Mouse (Mus musculus): Measurements from ENCODE around the gene Plcb1.

DNA sequence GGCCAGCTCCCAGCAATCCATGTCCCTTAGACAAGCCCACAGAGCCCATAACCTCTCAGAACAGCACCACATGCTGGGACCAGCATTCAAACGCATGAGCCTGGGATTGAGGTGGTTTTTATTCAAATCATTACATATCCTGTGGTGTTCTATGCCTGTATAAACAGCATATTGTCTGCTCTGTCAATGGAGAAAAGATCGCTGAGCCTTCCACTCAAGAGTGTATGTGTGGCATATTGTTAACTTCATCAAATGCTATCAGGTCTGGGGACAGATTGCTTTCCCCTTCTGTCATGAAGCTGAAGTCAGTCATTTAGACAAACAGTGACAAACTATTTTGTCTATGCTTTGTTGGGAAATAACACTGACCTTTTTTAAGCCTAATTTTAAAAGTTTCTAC lies 322.7 kb downstream of the Plcb1 start:
- no peak for TF ChIP-seq EP300 (IDR thresholded peaks at IDR 0.05; ENCODE audit: low read depth)
- TF ChIP-seq CTCF (IDR thresholded peaks at IDR 0.05; ENCODE audit: low read depth): no peak
